Mouse (Mus musculus) macrophage (primary cell): Measurements from ENCODE around the gene Cdc6. TPM values are rescaled to one million over a fixed set of nuclear protein-coding genes. Genes with fewer than 3 reads are reported as not detected.

Experiments used
- H3K27ac ChIP-seq: fragments of 350-480 bp; formaldehyde crosslinking; 2 replicates; pipeline ENCODE4 v1.9.0; 2021
- H3K36me3 ChIP-seq: fragments of 350-480 bp; formaldehyde crosslinking; 2 replicates; pipeline ENCODE4 v1.9.0; 2021; ENCODE audit errors: inconsistent target
- H3K4me3 ChIP-seq: fragments of 350-480 bp; formaldehyde crosslinking; 2 replicates; pipeline ENCODE4 v1.9.0; 2021; ENCODE audit errors: inconsistent target
- H3K79me2 ChIP-seq: fragments of 350-480 bp; formaldehyde crosslinking; 2 replicates; pipeline ENCODE4 v1.9.0; 2021; ENCODE audit errors: inconsistent target
- WGBS: methylation state at CpG from one replicate; pipeline ENCODE4 v1.1.7; 2026; ENCODE audit warnings: inconsistent platforms; ENCODE audit not compliant: missing documents; 5-methylcytosine and 5-hydroxymethylcytosine counted together
- polyA plus RNA-seq: library from polyadenylated mRNA; stranded (reverse); fragments of 250-400 nt; gene quantifications from 3 replicates; pipeline ENCODE4 v1.2.4, GENCODE M21; 2018; ENCODE audit warnings: inconsistent platforms

The Cdc6 gene
- polyA plus RNA-seq, 1 experiment from 2014 or later: 2.2 TPM

GRCm38 (mm10) chr11:98939953-98940641 lies 32.5 kb downstream of the Cdc6 start:
- Histone ChIP-seq H3K79me2 (peaks cover 66% of the 10 kb centered on the region), H3K4me3 (no peak overlapping the region), H3K36me3 (no peaks in the 10 kb centered on the region), H3K27ac (peak overlapping the region; percentile 97)
- 46% methylated on average over 10 of the region's 11 CpGs for WGBS

DNA sequence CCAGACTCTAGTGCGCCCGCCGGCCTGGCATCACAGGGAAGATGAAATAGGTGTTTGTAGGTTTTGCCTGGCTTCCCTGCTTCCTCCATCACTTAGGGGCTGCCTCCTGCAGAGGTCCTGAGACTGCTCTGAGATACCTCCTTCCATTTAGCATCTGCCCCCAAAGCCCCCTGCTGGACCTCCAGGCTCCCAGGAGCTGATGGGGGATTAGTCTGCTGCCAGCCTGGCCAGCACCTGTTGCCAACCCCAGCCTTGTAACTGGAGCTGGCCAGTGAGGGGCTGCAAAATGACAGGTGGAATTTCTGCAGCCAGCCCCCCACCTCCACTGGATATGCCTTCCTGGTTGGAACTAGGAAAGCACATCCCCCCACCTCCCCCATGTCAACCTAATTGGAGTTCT lies 33.2 kb downstream of the Cdc6 start:
- no peaks in the 10 kb centered on the region for H3K36me3 ChIP-seq
- H3K4me3 ChIP-seq: peak overlapping the region; percentile 29; the same call in 1 of the 2 replicates
- WGBS: 76% methylated on average over 3 of the region's 3 CpGs
- peak overlapping the region; percentile 97 for H3K27ac ChIP-seq
- peaks cover 72% of the 10 kb centered on the region for H3K79me2 ChIP-seq

- WGBS: 5% methylated on average over 8 of the region's 12 CpGs
- no peaks in the 10 kb centered on the region for H3K36me3 ChIP-seq
- peak overlapping the region; percentile 29 for H3K4me3 ChIP-seq
- H3K27ac ChIP-seq: peak overlapping the region; percentile 97
- peaks cover 78% of the 10 kb centered on the region for H3K79me2 ChIP-seq
Measured at GRCm38 (mm10) chr11:98941341-98941825, 33.8 kb downstream of the Cdc6 start.

DNA sequence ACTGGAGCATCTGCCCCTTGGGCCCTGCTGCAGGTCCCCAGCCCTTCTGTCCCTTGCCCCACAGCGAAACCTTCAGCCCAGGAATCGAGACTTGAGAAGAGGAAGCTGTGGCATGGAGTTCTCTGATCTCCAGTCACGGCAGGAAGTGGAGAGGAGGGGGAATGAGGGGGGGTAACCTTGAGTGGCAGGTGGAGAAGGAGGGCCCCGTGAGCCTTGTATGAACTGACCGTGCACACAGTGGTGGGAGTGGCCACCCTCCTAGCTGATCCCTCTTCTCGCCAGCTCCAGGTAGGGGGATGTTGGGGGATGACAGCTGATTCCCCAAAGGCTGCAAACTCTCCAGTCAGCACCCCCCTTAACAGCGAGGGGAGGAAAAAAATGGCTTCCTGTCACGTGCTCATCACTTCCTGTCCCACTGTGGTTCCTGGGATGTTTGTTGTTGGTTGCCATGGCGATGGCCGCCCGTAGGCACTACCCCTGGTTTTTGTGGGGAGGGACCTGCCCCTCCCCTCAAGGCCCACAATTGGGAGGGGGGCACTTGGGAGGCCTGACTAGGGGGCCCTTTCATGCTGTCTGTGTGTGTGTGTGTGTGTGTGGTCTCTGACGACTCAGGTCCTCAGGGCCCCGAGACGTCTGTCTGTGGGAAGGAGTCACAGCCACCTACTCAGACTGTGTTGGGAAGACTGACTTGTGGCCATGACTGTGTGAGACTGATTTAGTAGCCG lies 34.4 kb downstream of the Cdc6 start:
- peak overlapping the region; percentile 97 for H3K27ac ChIP-seq
- peaks cover 84% of the 10 kb centered on the region for H3K79me2 ChIP-seq
- no peaks in the 10 kb centered on the region for H3K36me3 ChIP-seq
- H3K4me3 ChIP-seq: peak overlapping the region; percentile 29
- 1% methylated on average over 12 of the region's 15 CpGs for WGBS

DNA sequence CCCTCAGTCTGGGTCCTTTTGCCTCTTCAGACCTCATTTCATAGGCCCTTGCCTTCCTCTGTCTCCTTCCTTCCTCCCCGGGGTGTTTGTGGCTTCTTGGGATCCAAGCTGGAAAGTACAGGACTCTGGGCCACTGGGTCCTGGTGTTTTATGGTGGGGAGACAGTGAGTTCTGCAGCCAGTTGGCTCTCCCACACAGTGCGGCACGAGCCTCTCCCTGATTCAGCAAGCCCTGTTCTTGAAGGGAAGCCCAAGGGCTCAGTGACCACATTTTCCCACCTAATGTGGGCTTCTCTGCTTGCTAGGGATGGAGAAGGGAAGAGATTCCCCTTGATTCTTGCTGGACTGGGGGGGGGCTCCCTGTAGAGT lies 34.9 kb downstream of the Cdc6 start:
- peak overlapping the region; percentile 29 for H3K4me3 ChIP-seq
- 2% methylated on average over 3 of the region's 3 CpGs for WGBS
- H3K79me2 ChIP-seq: peaks cover 90% of the 10 kb centered on the region
- no peaks in the 10 kb centered on the region for H3K36me3 ChIP-seq
- H3K27ac ChIP-seq: peak overlapping the region; percentile 97

DNA sequence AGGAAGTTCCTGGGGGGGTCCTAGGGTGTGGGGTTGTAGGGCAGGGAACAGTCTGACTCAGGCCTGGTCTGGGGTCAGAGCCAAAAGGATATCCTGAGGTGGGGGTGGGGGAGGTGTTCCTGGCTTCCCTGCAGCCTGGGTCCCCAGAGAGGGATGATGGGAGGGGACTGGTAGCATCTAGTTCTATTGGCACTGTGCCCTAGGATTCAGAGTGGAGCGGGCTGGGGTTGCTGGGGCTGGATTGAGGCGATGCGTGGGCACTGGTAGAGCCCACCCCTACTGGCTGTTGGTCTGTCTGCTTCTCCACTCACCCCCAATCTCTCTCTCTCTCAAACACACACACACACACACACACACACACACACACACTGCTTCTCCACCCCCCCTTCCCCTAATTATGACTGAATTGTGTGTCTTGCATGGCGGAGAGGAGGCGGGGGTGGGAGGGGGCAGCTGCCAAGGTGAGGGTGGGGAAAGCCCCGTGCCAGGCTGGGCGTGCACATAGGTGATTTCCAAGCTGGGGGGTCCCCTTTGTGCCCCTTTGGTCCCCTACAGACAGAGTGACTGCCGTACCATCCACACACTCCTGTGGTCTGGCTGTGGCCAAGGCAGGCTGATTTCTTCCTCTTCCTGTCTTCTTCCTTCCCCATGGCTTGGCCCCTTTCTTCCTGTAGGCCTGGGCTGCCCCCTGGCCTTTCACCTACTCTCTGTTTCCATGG lies 35.5 kb downstream of the Cdc6 start:
- Histone ChIP-seq H3K4me3 (peak overlapping the region; percentile 29; the same call in 1 of the 2 replicates), H3K36me3 (no peaks in the 10 kb centered on the region), H3K79me2 (peaks cover 92% of the 10 kb centered on the region), H3K27ac (peak overlapping the region; percentile 97)
- WGBS: 7% methylated on average over 5 of the region's 8 CpGs

GRCm38 (mm10) chr11:98943741-98944461 lies 36.3 kb downstream of the Cdc6 start:
- peaks cover 85% of the 10 kb centered on the region for H3K79me2 ChIP-seq
- H3K27ac ChIP-seq: peak overlapping the region; percentile 97
- WGBS: 22% methylated on average over 14 of the region's 14 CpGs
- no peak overlapping the region for H3K4me3 ChIP-seq
- no peaks in the 10 kb centered on the region for H3K36me3 ChIP-seq

DNA sequence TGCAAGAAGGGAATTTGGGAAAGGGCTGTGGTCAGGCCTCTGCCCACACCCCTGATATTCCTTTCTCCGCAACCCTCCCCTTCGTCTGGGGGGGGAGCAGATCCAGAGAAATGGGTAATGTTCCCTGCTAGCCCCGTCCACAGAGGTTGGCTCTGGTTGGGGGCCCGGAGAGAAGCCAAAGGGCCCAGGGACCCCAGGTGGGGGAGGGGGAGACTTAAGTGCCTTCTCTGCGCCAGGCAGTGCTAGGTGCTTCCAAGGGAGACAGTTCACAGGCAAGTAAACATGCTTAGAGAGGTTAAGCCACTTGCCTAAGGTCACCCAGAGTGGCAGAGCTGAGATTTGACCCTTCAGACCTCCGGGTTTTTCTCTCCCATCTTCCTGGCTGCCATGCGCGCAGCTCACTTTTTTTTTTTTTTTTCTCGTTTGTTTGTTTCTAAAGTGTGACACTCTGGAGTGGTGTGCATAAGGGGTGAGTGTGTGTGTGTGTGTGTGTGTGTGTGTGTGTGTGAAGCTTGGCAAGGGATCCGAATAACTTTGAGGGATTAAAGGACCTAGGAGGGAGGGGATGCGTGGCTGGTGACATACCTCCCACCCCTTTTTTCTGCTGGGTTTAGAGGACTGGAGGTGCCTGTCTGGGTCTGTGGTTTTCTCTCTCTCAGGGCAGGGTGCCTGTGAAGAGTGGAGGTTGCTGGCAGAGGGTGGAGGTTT lies 37.5 kb downstream of the Cdc6 start:
- H3K27ac ChIP-seq: peak overlapping the region; percentile 97
- H3K4me3 ChIP-seq: no peak overlapping the region
- peaks cover 85% of the 10 kb centered on the region for H3K79me2 ChIP-seq
- no peaks in the 10 kb centered on the region for H3K36me3 ChIP-seq
- WGBS: 61% methylated on average over 8 of the region's 11 CpGs

DNA sequence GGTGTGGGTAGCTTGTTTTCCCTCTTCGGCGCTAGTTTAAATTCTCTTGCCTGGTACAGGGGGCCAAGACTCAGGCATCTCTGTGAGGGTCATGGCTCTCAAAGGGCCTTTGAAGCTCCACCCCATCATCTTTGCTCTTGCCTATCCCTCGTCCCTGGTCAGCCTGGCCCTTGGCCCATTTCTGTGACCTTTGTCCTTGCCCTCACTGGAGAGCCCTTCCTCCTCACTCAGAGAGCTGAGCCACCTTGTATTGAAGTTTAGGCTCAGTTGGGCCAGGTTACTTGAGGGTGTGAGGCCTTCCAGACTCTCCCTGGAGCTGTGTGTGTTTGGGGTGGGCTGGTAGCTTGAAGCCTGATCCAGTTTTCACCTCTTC lies 38.0 kb downstream of the Cdc6 start:
- Histone ChIP-seq H3K79me2 (peaks cover 85% of the 10 kb centered on the region), H3K4me3 (no peak overlapping the region), H3K27ac (no peak overlapping the region), H3K36me3 (peaks cover 5% of the 10 kb centered on the region; the same call in 1 of the 2 replicates)
- 67% methylated on average over 3 of the region's 3 CpGs for WGBS

- WGBS: 3% methylated on average over 17 of the region's 18 CpGs
- Histone ChIP-seq H3K79me2 (peaks cover 91% of the 10 kb centered on the region), H3K4me3 (no peak overlapping the region), H3K27ac (peak overlapping the region; percentile 82), H3K36me3 (peaks cover 6% of the 10 kb centered on the region; the same call in 1 of the 2 replicates)
Measured at GRCm38 (mm10) chr11:98947969-98948569, 40.5 kb downstream of the Cdc6 start.

- H3K36me3 ChIP-seq: peaks cover 6% of the 10 kb centered on the region; the same call in 1 of the 2 replicates
- H3K4me3 ChIP-seq: no peak overlapping the region
- peak overlapping the region; percentile 82; the same call in 1 of the 2 replicates for H3K27ac ChIP-seq
- WGBS: 56% methylated on average over 12 of the region's 12 CpGs
- H3K79me2 ChIP-seq: peaks cover 91% of the 10 kb centered on the region
Measured at GRCm38 (mm10) chr11:98949242-98949957, 41.8 kb downstream of the Cdc6 start.

- H3K36me3 ChIP-seq: peaks cover 6% of the 10 kb centered on the region; the same call in 1 of the 2 replicates
- 0 out of 2 replicates have a peak overlapping the region, but pooled peaks have one; percentile 12 for H3K27ac ChIP-seq
- H3K79me2 ChIP-seq: peaks cover 91% of the 10 kb centered on the region
- H3K4me3 ChIP-seq: no peak overlapping the region
- 46% methylated on average over 7 of the region's 7 CpGs for WGBS
Measured at GRCm38 (mm10) chr11:98949958-98950460, 42.4 kb downstream of the Cdc6 start.
